Mouse (Mus musculus): ENCODE measurements around the gene Tsen15. TPM values are rescaled to one million over a fixed set of nuclear protein-coding genes. Genes with fewer than 3 reads are reported as not detected.
"Not testable (repeated sequence)": the region's sequence is repeated elsewhere in the genome, so short reads cannot be mapped to it uniquely, and the experiment has no call there.

Gene Tsen15
- polyA plus RNA-seq, 1 experiment from 2014 or later: 35.9 TPM

DNA sequence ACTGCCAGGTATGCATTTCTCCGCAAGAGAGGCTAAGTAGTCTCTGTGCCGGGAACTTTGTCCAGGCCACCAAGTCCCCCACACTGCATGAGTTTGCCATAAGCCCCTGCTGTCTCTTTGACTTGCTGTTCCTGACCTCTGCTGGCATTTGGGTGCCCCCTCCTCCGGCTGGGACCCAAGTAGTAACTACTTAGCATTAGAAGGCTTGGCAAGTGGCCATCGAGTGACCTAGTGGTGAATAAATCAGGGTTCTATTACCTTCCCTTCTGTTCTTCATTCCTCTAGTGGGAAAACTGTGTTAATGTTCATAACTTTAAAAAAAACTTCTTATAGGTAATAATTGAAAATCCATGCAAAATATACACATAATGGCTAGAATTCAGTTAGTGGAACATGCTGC lies 22.9 kb upstream of the Tsen15 start:
- Histone ChIP-seq H3K9me3 (no peaks in the 10 kb centered on the region), H3K4me2 (no peak overlapping the region), H3K4me1 (peaks cover 4% of the 10 kb centered on the region; the same call in 1 of the 2 replicates), H3K36me3 (replicated peaks) (no peaks in the 10 kb centered on the region), H3K27me3 (replicated peaks) (no peaks in the 10 kb centered on the region), H3K9ac (no peak overlapping the region), H3K27ac (no peak overlapping the region), H3K4me3 (no peak overlapping the region)
- WGBS: 82% methylated on average over 4 of the region's 4 CpGs
- no peak for ATAC-seq (replicated peaks)

DNA sequence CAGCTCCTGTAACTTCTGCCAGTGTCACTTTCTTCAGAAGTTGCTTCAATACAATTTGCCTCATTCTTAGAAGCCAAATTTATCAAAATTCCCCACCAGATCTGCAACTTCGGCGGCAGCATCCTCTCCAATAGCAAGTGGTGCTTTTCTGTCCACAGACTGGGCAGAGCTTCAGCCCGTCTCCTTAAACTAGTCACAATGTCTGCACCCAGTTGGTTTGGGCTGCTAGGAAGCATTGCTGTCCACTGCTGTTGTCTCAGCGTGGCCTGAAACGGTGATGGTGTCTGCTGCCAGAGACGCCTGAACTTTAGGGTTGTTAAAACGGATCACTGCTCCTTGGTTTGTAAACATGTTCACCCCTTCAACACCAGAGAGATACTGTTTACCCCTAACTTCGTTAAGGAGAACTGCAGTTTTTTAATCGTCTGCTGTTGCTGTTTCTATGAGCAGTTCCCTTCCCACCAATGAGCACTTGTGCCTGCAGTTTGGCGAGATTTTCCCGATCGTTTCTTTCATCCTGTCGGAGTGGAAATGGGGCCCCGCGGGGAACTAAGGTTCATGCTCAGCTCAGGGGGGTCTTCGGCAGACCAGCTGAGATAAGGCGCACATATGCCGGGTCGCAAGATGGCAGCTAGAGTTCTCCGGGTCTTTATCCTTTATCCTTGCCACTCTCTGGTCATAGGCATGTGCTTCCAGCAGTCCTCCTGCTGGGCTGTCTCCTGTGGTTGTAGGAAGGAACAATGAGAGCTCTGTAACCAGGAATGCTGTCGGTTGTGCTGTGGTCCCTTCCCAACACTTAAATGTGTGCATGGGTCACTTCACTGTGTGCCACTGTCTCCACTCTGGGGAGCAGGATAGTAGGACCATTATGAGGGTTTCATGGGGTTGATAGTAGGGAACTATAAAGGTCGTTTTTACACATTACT lies 20.8 kb upstream of the Tsen15 start:
- no peaks in the 10 kb centered on the region for H3K27me3 ChIP-seq (replicated peaks)
- ATAC-seq (replicated peaks): no peak
- no peaks in the 10 kb centered on the region for H3K36me3 ChIP-seq (replicated peaks)
- H3K9ac ChIP-seq: no peak overlapping the region
- H3K4me3 ChIP-seq: no peak overlapping the region
- H3K4me1 ChIP-seq: peaks cover 4% of the 10 kb centered on the region; the same call in 1 of the 2 replicates
- H3K27ac ChIP-seq: no peak overlapping the region
- peak overlapping the region; percentile 40 for H3K4me2 ChIP-seq
- 52% methylated on average over 22 of the region's 22 CpGs for WGBS
- H3K9me3 ChIP-seq: no peaks in the 10 kb centered on the region

DNA sequence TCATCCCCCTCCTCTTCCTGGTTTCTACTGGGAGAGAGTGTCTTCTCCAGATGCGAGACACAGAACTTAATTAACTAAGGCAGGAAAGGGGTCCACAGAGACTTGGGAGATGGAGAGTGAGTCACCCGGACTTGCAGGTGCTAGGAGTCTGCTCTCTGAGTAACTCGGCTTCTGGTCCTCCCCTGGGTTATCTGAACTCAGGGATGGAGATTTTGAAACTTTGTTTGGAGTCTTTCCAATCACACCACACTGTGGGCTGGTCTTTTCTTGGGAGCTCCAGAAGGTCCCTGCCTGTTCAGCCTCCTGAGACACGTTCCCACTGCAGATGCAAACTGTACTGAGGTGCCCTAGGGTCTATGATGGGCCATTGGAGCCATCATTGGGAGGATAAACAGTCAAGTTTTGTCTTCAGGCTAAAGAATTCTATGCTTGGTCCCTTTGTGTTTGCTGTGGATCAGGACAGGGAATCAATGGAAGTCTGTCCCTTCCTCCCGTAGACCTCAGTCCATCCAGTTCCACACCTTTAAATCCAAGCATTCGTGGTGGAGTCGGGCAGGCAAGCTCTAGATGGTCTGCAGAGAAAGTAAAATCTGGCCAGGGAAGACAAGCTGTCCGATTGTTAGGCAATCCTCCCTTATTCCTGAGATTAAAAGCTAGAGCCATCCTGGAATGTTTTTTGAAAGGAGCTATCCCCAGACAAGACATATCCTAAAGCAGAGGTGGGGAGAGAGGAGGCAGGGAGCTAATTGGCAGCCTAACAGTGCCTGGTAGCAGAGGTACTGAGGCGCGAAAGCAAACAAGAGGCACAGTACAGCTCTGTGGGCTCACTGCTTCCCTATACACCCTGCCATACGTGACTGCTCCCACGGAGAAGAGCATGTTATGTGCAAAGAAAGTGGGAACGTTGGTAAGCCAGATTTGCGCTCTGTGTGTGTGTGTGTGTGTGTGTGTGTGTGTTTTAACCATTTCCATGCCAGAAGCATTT lies 14.4 kb upstream of the Tsen15 start:
- H3K4me1 ChIP-seq: peaks cover 12% of the 10 kb centered on the region
- peak; percentile 73; the same call in 1 of the 2 replicates for ATAC-seq (replicated peaks)
- peaks cover 7% of the 10 kb centered on the region for H3K27me3 ChIP-seq (replicated peaks)
- peak overlapping the region; percentile 62 for H3K9ac ChIP-seq
- H3K9me3 ChIP-seq: no peaks in the 10 kb centered on the region
- H3K36me3 ChIP-seq (replicated peaks): no peaks in the 10 kb centered on the region
- H3K4me3 ChIP-seq: peak overlapping the region; percentile 60
- H3K27ac ChIP-seq: peak overlapping the region; percentile 53; the same call in 1 of the 2 replicates
- H3K4me2 ChIP-seq: peak overlapping the region; percentile 91
- 16% methylated on average over 14 of the region's 14 CpGs for WGBS

DNA sequence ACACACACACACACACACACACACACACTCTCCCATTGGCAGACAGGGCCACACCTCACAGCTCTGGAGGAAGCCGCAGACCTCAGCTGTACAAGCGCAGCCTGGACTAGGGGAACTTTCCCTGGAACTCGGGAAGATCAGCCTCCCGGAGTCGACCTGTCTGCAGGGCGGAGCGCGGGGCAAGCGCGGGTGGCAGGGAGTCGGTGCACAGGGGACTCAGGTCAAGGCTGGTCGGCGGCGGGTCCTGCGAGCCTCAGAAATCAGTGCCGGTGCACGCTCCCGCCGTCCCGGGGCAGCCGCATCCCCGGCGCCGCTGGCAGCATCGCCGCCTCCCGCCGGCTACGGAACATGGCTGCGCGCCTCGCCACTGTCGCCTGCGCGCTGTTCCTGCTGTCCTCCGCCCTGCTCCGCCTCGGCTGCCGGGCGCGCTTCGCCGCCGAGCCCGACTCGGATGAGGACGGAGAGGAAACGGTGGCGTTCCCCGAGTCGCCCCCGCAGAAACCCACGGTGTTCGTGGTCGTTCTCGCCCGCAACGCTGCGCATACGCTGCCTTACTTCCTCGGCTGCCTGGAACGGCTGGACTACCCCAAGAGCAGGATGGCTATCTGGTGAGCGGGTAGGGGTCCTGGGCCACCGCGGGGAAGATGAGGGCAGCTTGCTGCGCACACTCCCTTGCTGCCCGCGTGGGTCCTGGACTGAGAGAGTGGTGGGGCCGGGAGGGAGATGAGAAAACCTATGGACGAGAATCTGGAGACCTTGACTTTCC lies 13.5 kb upstream of the Tsen15 start, which contains the start of gene Colgalt2:
TSS of gene Colgalt2 (plus strand) at position 41 of the 766 bp plus-strand sequence.
- peak; percentile 87 for ATAC-seq (replicated peaks)
- Histone ChIP-seq H3K4me2 (peak within 1 kb of the TSS; percentile 91), H3K9me3 (no peaks in the 10 kb centered on the region), H3K36me3 (replicated peaks) (no peaks in the 10 kb centered on the region), H3K9ac (peak within 1 kb of the TSS; percentile 62), H3K4me1 (peaks cover 12% of the 10 kb centered on the region), H3K4me3 (peak within 1 kb of the TSS; percentile 60), H3K27ac (peak within 1 kb of the TSS; percentile 53), H3K27me3 (replicated peaks) (peaks cover 7% of the 10 kb centered on the region)
- WGBS: under 1% methylated on average over 70 of the region's 70 CpGs

DNA sequence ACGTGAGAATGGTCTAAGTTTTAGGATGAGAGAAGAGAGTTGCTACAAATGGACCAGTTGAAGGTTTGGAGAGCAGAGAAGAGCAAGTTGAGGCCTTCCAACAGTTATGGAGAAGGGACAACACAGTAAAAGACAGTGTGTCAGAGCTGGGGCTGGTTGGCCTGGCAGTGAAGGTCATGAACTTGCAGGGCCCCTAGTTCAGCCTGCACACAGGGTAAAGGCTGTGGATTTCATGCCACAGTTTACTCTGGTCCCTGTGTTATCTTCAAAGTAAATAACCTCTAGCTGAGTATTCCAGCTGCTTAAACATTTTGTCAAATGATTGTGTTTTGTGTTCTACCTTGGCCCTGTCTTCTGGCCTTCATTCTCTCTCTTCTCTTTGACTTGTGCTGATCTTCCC lies 12.2 kb upstream of the Tsen15 start:
- Histone ChIP-seq H3K4me3 (no peak overlapping the region), H3K4me2 (no peak overlapping the region), H3K9ac (no peak overlapping the region), H3K36me3 (replicated peaks) (no peaks in the 10 kb centered on the region), H3K27me3 (replicated peaks) (peaks cover 7% of the 10 kb centered on the region), H3K9me3 (no peaks in the 10 kb centered on the region), H3K27ac (no peak overlapping the region), H3K4me1 (peaks cover 12% of the 10 kb centered on the region)
- ATAC-seq (replicated peaks): no peak
- WGBS: 72% methylated on average over 1 of the region's 1 CpGs

DNA sequence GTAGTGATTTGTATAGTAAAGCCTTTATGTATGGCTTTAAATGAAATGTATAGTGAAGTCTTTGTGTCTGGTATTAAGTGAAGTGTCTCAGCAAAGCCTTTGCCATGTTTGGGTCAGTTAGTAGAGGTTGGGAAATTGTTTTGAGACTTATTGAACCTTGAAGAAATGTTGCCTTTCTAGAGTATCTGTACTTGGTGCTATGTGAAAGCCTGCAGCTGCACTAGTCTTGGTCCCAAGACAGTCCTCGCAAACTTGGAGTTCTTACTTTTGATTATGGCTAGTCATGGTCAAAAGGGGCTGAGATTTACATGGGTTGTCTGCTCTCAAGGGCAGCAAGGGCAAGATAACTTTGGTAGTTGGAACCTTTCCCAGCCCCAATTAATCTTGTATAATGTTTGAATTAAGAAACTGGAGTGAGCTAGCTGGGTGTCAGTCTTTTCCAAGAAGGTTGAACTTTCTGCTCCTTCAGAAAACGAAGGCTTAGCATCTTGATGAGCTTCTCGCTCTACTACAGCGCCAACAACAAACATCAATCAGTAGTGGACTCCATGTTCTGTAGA lies 8.5 kb upstream of the Tsen15 start:
- H3K4me1 ChIP-seq: no peaks in the 10 kb centered on the region
- H3K27me3 ChIP-seq (replicated peaks): peaks cover 7% of the 10 kb centered on the region; the same call in 1 of the 2 replicates
- ATAC-seq (replicated peaks): no peak
- H3K4me3 ChIP-seq: no peak overlapping the region
- H3K9me3 ChIP-seq: no peaks in the 10 kb centered on the region
- 85% methylated on average over 4 of the region's 4 CpGs for WGBS
- H3K4me2 ChIP-seq: no peak overlapping the region
- no peaks in the 10 kb centered on the region for H3K36me3 ChIP-seq (replicated peaks)
- H3K27ac ChIP-seq: no peak overlapping the region
- H3K9ac ChIP-seq: no peak overlapping the region

DNA sequence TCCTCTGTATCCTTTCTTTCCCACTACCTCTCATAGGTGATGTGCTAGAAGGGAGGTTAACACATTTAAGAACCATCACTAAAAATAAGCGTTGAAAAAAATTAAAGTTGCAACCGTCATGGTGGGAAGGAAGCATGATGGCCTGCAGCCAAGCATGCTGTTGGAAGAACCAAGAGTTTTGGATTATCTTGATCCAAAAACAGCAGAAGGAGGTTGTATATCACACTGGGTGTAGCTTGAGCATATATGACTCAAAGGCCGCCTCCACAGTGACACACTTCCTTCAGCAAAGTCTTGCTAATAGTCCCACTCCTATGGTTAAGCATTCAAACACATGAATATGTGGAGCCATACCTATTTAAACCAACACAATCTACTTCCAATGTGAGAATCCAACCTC lies 7.6 kb upstream of the Tsen15 start:
- Histone ChIP-seq H3K4me2 (no peak overlapping the region), H3K9me3 (no peaks in the 10 kb centered on the region), H3K4me1 (no peaks in the 10 kb centered on the region), H3K36me3 (replicated peaks) (no peaks in the 10 kb centered on the region), H3K27ac (no peak overlapping the region), H3K9ac (no peak overlapping the region), H3K4me3 (no peak overlapping the region), H3K27me3 (replicated peaks) (peaks cover 7% of the 10 kb centered on the region; the same call in 1 of the 2 replicates)
- WGBS: 94% methylated on average over 3 of the region's 3 CpGs
- no peak for ATAC-seq (replicated peaks)

DNA sequence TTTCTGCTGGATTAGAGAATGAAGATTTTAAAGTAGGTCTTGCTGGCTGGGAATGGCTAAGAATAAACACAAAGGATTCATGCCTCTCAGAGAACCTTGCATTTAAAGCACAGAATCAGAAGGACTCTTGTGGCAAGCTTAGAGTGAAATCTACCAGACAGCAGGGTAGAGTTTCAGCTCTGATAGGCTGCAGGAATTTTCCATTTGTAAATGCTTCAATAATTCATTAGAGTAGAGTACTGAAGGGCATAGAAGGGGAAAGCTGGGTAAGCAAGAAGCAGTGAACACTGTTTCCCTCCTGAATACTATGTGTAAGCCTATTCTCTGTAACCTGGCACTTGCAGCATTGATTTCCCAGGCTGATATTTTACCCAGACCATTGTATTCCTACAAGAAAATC lies 2.8 kb upstream of the Tsen15 start:
- no peak overlapping the region for H3K9ac ChIP-seq
- no peak overlapping the region for H3K4me3 ChIP-seq
- H3K4me2 ChIP-seq: no peak overlapping the region
- no peak; the same call in 1 of the 2 replicates for ATAC-seq (replicated peaks)
- no peaks in the 10 kb centered on the region for H3K9me3 ChIP-seq
- H3K4me1 ChIP-seq: no peaks in the 10 kb centered on the region
- H3K27ac ChIP-seq: no peak overlapping the region
- no peaks in the 10 kb centered on the region for H3K36me3 ChIP-seq (replicated peaks)
- no peaks in the 10 kb centered on the region for H3K27me3 ChIP-seq (replicated peaks)

DNA sequence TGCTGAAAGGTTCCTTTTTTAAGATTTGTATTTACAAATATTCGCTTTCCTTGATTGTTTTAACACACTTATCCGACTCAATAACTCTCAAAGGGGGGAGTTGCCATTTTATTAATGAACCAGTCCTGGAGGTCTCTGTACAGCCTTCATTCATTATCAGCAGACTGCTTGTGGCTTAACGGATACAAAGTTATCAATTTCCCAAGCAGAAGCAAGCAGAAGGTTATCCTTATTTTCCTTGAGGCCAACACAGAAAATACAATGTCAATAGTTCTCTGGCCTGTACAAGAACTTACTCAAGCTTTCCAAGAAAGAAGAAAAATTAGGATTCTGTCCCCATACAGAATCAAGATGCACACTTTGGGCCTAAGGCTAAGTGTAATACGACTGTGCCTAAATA lies 795 bp downstream of the Tsen15 start:
- not testable (repeated sequence) for H3K27ac ChIP-seq; H3K36me3 ChIP-seq (replicated peaks); ATAC-seq (replicated peaks); H3K4me1 ChIP-seq; H3K9me3 ChIP-seq; H3K27me3 ChIP-seq (replicated peaks)
- Histone ChIP-seq H3K9ac (peak overlapping the region; percentile 87), H3K4me3 (peak overlapping the region; percentile 97), H3K4me2 (peak overlapping the region; percentile 75)
- 30% methylated on average over 2 of the region's 4 CpGs for WGBS

DNA sequence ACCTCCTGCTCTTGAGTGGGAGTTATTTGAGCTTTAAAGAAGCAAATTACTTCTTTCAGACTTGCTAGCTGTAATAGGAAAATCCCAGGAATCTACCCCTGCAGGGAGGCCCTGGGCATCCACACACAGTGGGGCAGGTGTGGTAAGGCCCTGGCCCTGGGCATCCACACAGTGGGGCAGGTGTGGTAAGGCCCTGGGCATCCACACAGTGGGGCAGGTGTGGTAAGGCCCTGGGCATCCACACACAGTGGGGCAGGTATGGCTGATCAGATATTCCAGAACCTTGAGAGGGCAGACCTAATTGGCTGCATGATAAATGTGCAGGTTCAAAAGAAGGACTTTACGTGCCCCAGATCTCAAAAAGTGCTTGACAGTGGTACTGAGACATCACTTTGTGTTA lies 1.9 kb downstream of the Tsen15 start:
- no peak for ATAC-seq (replicated peaks)

DNA sequence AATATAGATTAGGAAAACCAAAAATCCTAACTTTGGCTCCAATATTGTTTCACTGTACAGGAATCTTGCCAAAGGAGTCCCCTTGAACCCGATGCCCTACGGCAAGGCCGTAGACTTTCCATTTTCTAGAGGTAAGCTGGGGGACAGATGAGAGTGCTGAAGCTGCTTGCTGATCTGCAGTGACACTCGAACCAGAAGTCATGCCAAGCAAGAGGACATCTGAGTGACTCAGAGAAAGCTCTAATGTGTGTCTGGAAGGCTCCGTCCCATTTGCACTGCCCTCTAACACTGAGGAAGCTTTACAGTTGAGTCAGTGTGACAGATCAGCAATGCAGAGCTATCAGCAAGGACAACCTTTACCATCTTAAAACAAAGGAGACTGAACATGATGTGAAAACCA lies 8.2 kb downstream of the Tsen15 start:
- H3K4me3 ChIP-seq: no peak overlapping the region
- H3K36me3 ChIP-seq (replicated peaks): no peaks in the 10 kb centered on the region
- no peak for ATAC-seq (replicated peaks)
- H3K27me3 ChIP-seq (replicated peaks): no peaks in the 10 kb centered on the region
- H3K27ac ChIP-seq: no peak overlapping the region
- no peak overlapping the region for H3K4me2 ChIP-seq
- H3K4me1 ChIP-seq: no peaks in the 10 kb centered on the region
- WGBS: 96% methylated on average over 5 of the region's 5 CpGs
- no peak overlapping the region for H3K9ac ChIP-seq
- H3K9me3 ChIP-seq: no peaks in the 10 kb centered on the region

More for the DNA sequence above, 1.9 kb downstream of the Tsen15 start:
- H3K4me2 ChIP-seq: no peak overlapping the region
- H3K9me3 ChIP-seq: no peaks in the 10 kb centered on the region
- H3K9ac ChIP-seq: no peak overlapping the region
- H3K27ac ChIP-seq: no peak overlapping the region
- H3K4me3 ChIP-seq: no peak overlapping the region
- no peaks in the 10 kb centered on the region for H3K36me3 ChIP-seq (replicated peaks)
- no peaks in the 10 kb centered on the region for H3K4me1 ChIP-seq
- H3K27me3 ChIP-seq (replicated peaks): no peaks in the 10 kb centered on the region
- WGBS: 98% methylated on average over 1 of the region's 1 CpGs
